Mouse (Mus musculus) liver, adult 2 months (tissue): ENCODE measurements around the gene Caly.

Source experiments
- CTCF ChIP-seq: fragments of 200-500 bp; IDR thresholded peaks from 2 replicates; pipeline ENCODE4 v1.5.1; 2011; ENCODE audit warnings: low read depth, low read length, control low read depth
- POLR2A ChIP-seq: fragments of 200-500 bp; IDR thresholded peaks from 2 replicates; pipeline ENCODE4 v1.6.1; 2011; ENCODE audit warnings: low read length, control low read depth; ENCODE audit not compliant: insufficient read depth; ENCODE audit errors: extremely low read depth

GRCm38 (mm10) chr7:140101993-140102860 lies 19.9 kb upstream of the Caly start, which contains the start of gene Fuom:
- TF ChIP-seq CTCF = no peak
- TF ChIP-seq POLR2A = peak; percentile 64; the same call in 1 of the 2 replicates
